Mouse (Mus musculus): ENCODE data around the gene Pcca.

Pcca gene

DNA sequence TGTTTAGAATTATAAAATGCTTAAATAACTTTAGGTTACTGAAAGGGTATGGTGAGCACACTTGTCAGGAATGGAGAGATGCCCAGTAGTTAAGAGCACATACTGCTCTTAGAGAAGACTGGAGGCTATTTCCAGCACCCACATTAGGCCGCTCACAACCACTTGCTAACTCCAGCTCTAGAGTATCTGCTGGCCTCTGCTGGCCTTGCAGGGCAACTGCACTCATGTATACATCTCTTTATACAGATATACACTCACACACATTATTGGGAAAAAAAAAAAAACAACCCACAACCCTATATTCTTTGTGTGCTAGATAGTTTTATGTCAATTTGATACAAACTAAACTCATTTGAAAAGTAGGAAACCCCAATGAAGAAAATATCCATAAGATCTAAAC lies 217.4 kb downstream of the Pcca start:
- DNase-seq = no peak

DNA sequence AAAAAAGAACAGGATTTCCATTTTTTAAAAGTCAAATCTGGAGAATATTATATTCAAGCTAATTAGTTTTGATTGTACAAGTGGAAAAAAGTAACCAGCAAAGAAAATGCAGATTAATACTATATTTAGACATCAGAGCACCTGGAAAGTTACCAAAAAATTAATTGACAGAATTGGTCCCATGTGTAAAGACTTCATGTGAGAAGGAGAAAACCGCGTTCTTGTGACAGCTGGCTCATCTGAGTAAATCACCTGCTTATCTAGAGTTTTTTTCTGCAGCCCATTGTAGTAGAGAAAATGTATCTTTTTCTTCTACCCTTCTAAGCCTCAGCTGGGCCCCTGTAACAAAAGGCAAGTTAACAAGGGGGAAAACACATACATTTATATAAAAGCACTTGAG lies 219.2 kb downstream of the Pcca start:
- DNase-seq = no peak

DNA sequence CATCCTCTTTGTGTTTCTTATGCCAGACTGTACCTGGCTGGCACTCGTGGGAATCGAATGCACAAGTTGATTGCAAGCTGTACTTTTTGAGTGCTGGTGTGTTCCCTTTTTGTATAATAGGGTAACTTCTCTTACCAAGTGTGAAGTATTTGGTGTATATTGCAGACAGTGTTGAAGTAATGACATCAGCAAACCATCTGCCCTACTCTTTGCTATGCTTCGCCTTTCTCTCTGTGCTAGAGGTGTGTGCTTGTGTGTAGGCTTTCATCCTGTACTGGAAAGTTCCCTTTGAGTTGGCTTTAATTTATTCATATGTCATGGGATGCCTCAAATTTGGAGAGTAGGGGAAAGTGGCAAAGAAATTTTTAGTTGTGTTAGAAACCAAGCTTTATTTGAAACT lies 220.2 kb downstream of the Pcca start:
- no peak for DNase-seq

DNA sequence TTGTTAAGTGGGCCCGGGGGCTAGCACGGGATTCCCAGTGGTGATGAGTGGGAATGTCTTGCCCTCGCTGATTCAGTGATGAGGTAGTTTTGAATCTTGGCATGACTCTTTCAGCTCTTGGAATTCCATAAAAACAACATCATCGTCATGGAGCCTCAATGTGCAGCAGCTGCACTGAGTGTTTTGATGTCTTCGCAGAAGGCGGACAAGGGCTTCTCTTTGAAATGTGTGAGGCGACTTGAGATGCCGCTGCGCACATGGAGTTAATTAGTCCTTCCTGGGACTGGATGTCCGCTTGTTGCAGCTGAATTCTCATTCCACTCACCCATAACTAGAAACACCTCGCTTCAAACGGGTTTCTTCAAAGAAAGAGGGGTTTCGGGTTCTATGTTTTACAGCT lies 221.4 kb downstream of the Pcca start:
- DNase-seq = no peak

DNA sequence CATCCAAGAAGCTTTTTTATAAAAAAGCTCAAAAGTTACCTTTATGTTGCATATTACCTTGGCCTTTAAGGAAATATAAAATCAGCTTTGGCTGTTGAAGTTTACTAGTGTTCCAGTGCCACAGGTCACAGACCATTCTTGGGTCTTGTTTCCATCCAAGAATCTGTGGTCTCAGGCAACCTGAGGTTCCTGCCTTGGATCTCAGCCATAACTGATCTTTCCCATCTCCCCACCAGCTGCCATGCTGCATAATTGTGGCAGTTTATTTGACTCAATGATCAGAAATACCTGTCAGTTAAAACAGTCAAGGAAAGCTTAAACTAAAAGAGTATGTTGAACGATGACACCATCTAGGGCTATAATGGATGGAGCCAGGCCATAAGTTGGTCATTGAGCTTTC lies 222.5 kb downstream of the Pcca start:
- no peak for DNase-seq

DNA sequence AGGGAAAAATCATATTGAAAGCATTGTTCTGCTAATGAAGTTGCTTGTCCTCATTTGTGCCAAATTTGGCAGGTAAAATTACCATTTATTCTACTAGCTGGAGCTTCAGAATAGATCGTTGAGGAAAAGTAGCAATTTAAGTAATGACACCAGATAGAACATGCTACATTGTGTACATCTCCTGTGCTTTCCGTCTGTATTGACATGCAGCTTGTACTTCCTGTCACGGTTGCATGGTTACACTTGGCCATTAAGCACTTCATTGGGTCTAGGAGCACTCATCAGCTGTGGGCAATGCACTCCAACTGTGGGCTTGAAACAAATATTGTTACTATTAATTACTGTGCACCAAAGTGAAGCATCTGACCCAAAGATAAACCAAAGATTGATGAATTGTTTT lies 225.8 kb downstream of the Pcca start:
- no peak for DNase-seq

DNA sequence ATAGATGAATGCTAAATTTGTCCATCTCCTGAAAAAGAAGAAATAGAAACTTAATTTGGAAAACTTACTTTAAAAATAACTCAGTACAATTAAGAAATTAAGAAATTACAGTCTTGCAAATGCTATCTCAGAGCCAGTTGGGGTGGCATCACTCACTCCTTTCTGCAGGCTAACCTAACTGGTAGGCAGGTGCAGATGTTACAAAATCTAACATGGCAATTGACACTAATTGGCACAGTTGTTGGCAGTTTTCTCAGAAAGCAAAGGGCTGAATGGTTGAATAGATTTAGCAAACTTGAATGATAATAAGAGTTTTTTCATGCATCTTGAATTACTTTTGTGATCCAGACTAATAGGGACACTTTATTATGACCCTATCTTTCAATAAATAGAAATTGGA lies 226.7 kb downstream of the Pcca start:
- DNase-seq = no peak

DNA sequence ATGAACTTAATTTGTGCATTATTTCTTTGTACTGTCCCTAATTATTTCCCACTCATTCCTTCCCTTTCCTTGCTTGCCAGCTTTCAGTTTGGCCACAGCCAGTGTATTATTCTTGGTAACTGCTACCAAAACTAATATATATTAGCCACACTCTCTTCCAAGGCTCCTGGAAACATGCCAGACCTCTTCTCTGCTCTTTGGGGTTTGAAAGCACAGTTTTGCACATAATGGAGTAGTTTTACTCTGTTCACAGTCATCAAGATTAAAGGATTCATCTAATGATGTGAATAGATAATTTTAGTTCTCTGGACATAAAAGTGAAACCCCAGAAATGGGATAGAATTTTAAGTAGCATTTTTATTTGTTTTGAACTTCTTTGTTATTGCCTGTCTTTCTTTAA lies 228.5 kb downstream of the Pcca start:
- DNase-seq = no peak

DNA sequence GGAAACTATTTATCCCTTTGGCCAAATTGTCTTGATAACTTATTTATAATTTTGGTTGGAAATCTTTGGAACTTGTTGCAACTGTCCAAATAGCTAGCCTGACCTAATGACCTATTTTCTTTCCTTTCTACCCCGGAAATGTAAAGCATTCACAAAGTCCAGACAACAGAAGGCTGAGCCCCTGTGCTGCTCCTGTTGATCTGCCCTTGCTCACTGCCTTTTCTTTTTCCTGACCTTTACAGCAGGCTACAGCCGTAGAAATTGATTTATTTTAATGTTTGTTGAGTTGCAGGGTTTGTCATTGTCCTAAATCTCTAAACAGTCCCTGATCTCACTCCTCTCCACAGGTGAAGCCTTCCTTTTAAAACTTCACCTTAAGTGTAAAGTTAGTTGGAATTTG lies 231.8 kb downstream of the Pcca start:
- DNase-seq = no peak

DNA sequence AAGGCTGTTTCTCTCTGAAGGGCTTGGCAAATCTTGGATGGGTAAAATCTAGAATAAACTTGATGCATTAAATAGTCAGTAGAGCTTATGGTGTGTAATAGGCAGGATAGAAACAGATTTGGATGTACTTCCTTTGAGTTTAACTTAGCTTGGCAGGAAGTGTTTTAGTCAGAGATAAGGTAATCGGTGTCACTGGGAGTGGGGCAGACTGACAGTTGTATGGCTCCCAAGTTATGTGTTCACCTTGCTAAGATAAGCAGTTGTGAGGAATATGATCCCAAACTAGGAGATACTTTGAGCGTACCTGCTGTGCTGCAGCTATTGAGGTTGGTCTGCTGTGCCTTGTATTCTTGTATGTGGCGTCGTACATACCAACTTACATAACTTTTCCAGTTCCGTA lies 232.3 kb downstream of the Pcca start:
- DNase-seq = no peak

DNA sequence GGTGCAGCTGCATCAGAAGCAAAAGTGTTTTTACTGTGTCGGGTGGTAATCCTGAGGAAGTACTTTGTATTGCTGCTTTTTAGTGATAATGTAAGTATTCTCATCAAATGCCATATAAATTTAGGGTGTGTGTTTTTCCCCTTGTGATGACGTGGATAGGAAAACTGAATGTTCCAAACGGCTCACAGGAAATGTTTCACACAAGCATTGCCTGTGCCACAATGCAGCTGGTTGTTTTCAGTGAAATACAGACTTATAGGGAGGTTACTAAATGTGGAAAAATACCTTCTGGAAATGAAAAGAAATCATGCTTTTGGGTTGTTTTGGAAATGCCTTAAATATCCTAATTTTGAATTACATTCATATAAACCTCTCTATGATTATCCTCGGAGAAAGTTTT lies 250.6 kb downstream of the Pcca start:
- DNase-seq = no peak

DNA sequence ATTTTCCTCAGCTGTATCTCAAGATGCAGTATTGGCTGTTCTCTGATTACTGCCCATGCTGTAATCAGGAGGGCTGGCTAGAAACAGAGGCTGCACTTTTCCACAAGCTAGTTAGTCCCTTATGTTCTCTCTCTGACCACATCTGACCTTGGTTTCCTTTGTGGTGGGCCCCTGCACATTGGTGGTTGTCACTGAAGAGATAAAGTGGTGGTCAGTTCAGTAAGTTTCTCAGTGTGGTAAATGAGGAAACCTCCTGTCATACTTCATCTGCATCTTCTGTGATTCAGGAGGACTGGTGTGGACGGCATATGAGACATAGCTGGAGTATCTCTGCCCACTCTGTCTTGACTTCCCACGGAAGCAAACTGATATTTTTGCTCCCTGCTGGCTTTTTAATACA lies 254.1 kb downstream of the Pcca start:
- no peak for DNase-seq

DNA sequence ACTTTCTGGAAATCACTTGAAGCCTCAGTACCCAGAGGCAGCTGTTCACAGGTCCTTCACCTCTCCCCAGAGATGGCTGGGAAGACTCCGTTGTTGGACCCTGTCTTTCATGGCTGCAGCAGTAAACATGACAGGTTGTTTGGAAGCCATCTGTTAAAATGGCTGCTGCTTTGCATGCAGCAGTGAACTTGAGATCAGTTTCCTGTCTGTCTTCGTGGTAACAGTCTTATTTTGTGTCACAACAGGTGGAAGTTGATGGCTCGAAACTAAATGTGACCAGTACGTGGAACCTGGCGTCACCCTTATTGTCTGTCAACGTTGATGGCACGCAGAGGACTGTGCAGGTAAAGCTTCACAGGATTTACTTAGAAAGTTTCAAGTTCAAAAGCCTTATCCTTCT lies 256.0 kb downstream of the Pcca start:
- DNase-seq = no peak

DNA sequence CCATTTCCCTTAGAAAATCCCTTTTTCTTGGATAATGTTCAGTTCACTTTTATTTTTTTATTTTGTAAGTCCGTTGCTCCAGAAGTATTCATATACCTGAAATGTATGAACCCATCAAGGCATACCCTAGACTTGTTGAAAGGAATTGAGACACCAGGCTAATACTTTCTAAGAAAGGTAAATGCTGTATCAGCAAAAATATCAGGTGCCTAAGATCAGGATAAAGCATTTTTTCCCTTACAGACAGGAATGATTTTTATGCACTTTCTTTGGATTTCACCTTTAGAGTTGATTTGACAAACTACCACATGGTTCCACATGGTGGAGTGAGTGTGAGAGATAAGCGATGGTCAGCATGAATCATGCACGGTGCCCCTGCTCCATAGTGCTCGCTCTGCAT lies 259.2 kb downstream of the Pcca start:
- no peak for DNase-seq

DNA sequence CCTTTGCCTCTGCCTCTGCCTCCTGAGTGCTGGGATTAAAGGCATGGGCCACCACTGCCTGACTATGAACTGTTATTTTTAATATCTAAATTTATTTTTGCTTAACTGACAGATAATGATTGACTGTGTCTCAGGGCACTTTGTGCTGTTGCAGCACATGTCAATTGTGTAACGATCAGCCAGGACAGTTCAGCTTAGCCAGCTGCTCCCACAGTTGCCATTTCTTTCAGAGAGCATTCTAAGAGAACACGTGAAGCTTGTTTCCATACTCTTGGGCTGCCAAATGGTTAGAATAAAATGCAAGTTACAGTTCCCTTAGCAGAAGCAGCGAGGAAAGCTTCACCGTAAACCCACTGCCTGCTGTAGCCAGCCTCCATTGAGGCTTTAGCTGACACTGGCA lies 266.2 kb downstream of the Pcca start:
- DNase-seq = no peak

DNA sequence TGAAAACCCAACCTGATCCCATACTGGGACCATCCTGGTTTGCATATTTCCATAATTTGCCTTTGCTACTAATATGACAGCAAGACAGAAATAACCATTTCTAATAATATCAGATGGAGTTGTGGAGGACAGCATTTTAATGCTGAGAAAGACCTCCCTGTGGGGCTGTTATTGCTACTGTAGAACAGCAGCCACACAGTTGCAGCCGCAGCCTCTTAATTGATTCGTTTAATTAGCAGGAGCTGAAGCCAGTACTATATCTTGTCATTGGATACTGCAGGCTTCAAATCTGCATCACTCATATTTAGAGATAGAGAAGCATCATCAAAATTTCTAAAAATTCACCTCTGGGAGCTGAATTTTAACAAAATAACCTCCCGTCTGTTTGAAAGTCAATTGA lies 286.9 kb downstream of the Pcca start:
- no peak for DNase-seq

DNA sequence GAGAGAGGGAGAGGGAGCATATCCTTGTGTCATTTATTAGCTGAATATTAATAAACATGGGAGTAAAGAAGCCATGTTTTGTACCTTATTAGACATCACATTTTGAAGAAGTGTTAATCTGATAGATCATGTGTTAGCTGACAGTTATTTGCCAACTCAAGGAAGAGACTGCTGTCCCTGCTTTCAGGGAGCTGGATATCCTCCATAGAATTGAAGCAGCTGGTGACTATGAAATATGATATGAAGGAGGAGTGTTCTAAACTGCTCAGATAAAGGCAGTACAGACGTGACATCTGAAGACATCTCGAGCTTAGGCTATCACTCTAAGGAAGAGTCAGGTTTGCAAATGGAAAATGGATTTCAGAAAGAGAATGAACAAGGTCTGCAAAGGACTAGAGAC lies 289.7 kb downstream of the Pcca start:
- no peak for DNase-seq

DNA sequence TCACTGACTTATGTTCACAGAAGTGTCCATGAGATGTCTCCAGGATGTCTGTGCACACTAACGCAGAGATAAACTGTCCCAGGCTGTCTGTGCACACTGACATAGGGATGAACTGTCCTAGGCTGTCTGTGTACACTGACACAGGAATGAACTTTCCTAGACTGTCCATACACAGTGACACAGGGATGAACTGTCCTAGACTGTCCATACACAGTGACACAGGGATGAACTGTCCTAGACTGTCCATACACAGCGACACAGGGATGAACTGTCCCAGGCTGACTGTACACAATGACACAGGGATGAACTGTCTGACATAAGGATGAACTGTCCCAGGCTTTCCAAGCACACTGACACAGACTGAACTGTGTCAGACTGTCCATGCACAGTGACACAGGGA lies 291.3 kb downstream of the Pcca start:
- DNase-seq = no peak

DNA sequence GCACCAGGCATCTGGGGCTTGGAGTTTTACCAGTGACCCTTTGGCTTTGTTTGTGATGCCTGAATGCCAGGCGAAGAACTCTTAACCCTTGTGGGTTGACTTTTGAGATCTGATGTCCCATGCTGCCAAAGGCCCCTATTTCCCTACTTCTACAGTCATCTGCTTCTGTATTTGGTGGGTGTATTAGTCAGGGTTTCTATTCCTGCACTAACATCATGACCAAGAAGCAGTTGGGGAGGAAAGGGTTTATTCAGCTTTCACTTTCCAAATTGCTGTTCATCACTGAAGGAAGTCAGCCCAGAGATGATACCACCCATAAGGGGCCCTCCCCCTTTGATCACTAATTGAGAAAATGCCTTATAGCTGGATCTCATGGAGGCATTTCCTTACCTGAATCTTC lies 296.3 kb downstream of the Pcca start:
- no peak for DNase-seq

DNA sequence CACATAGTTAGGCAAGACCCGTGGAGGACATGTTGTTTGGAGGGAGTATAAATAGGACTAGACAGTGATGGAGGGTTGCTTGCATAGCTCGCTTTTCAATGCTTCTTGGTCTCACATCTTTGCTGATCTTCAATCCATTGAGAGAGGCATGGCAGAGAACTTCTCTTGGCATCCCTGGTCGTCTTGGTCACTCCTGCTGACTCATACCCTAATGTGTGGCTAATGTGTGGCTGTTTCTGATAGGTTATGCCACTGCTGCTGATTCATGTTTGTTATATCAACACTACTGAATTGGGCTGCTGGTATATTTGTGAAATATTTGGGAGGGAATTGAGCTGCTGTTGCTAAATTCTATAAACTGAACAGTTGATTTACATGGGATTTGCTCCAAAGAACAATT lies 299.5 kb downstream of the Pcca start:
- no peak for DNase-seq

DNA sequence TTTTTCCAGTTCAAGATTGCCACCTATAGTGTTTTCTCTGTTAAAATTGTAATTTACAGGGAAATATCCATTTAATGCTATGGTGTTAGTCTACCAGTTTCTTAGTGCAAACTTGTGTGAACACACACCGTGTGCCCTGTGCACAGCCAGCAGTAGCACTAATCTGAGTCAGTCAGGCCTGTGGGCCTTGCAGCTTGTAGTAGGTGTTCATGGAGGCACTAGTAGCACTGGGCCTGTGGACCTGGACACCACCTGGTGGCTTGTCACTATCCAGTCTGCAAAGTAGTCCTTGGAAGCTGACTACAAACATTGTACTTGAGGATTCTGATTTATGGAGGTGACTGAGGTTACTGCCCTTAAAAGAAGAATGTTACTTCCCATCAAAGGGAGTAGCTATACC lies 300.6 kb downstream of the Pcca start:
- DNase-seq = no peak

DNA sequence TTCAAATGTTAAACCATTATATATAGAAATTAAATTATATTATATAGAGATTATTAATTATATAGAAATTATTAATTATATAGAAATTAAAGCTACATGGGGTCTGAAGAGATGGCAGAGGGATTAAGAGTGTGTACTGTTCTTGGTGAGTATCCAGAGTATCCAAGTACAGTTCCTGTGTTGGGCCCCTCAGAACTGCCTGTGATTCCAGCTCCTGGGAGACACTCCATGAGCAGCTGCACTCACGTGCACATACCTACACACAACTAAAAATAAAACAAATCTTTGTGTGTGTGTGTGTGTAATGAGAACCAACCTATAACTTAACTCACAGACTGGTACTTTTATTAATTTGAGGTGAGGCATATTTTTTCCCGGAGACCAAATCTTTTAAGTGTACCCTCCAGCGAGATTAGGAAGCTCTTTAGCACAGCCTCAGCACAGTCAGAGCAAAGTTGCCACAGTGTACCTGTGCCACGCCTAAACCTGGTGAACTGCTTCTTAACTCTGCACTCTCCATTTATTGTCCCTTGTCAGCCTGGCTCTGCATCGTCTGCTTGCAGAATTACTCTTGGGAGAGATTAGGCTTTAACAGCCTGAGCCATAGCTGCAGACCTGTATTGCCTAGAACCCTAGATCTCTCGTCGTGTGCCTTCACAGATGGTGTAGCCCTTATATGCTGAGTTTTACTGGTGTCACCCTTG lies 301.5 kb downstream of the Pcca start:
- no peak for DNase-seq

DNA sequence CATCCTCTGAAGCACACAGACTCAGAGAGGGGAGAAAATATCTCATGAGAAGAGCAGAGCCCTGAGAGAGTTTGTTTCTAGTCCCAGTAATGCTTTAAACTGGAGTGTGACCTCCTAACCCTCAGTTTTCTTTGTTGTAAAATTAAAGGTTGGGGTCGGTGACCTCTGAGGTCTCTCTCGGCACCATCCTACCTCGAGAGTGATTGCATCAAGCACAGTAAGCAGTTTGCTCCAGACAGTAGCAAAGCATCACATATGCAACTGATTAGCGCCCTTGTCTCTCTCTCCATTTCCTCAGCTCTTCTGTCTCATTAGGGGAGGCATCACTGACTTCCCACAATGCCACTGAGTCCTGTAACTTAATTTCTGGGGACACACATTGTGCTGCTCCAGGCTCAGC lies 302.1 kb downstream of the Pcca start:
- no peak for DNase-seq

DNA sequence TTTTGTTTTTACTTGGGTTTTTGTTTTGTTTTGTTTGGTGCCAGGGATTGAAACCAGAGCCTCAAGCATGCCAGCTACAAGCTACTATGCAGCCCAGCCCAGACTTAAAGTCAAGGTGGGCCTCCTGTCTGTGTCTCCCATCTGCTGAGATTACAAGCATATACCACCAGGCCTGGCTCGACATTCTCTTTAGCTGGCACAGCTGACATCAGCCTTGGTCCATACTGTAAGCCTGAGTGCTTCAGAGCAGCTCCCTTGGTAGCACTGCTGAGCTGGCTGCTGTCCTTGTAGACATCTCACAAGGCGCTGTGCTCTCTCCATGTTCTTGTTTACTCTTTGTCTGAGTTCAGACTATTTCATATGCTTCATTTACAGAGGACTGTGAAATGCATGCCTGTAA lies 302.9 kb downstream of the Pcca start:
- DNase-seq = peak; percentile 22

DNA sequence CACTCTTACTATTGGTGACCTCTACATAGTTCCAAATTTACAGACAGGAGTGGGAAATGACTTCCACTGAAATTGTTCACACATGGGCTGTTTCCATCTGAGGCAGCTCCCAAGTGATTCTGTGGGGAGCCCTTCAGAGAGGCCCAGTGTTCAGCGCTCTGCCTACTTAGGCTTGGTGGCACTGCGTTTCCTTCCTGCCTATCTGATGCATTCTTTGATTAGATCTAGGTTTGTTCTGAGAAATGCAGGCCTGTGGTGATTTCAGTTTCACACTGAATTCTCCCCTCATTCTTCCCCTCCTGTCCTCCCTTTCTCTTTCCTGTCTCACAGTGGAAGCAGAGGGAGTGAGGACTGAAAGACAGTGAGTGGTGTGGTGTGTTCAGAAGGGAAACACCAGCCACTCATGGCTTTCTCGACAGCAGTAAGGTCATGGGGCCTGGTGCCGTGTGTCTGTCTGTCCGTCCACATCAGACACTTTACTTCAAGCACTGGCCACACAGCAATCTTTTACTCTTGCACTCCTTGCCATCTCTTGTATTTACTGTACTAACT lies 318.5 kb downstream of the Pcca start:
- no peak for DNase-seq

DNA sequence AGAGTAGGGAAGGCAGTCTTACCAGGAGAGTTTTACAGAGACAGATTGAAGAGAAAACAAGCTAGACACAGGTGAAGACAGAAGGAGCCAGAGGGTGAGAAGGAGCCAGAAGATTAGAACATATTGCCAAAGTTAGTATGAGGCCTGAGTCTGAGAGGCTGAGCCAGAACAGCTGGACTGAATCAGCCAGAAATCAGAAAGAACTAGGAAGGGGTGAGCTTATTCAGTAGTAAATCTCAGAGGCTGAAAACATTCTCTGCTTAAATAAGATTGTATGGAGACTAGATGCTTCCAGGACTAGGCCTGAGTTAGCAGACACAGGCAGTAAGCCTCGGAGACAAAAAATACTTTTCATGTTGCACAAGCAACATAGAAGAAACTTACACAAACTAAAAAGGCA lies 325.7 kb downstream of the Pcca start:
- no peak for DNase-seq

All from cerebellum, adult 9-11 months (tissue).